Mouse (Mus musculus): ENCODE results near the gene Sec14l1. TPM values are rescaled to one million over a fixed set of nuclear protein-coding genes. Genes with fewer than 3 reads are reported as not detected.

The Sec14l1 gene
- total and polyA plus RNA-seq, 3 experiments: 42.0 to 55.9 TPM; not detected in 1

- TF ChIP-seq ZC3H11A (IDR thresholded peaks at IDR 0.05; ENCODE audit: low read depth, low read length) (peak; percentile 27; the same call in 1 of the 2 replicates), UBTF (IDR thresholded peaks at IDR 0.05; ENCODE audit: borderline replicate concordance, insufficient read depth, low read depth, low read length) (no peak), CHD2 (IDR thresholded peaks at IDR 0.05; ENCODE audit: low read length) (no peak), TBP (IDR thresholded peaks at IDR 0.05; ENCODE audit: low read depth, low read length) (no peak), GATA1 (IDR thresholded peaks at IDR 0.05; ENCODE audit: low read depth, low read length) (0 out of 2 replicates have a peak, but pooled peaks have one; percentile 17), RCOR1 (IDR thresholded peaks at IDR 0.05; ENCODE audit: low read depth, low read length) (peak; percentile 54; the same call in 1 of the 2 replicates), POLR2AphosphoS5 (IDR thresholded peaks at IDR 0.05; ENCODE audit: borderline replicate concordance, low read depth, low read length) (no peak), EP300 (IDR thresholded peaks at IDR 0.05; ENCODE audit: low read depth in 1 of 2, low read length in 2 of 2) (no peak), RAD21 (IDR thresholded peaks at IDR 0.05; ENCODE audit: low read depth, low read length) (peak; percentile 41), SMC3 (IDR thresholded peaks at IDR 0.05; ENCODE audit: low read depth, low read length) (peak; percentile 59), CHD1 (IDR thresholded peaks at IDR 0.05; ENCODE audit: low read depth, low read length) (no peak; the same call in 1 of the 2 replicates), JUND (IDR thresholded peaks at IDR 0.05; ENCODE audit: low read depth, low read length) (no peak), NELFE (IDR thresholded peaks at IDR 0.05; ENCODE audit: low read depth, low read length) (no peak; the same call in 1 of the 2 replicates), ZNF384 (IDR thresholded peaks at IDR 0.05; ENCODE audit: low read depth, low read length) (no peak), POLR2AphosphoS2 (IDR thresholded peaks at IDR 0.05; ENCODE audit: low read length) (no peak)
Observed at GRCm38 (mm10) chr11:117113377-117113776, 1.6 kb upstream of the Sec14l1 start (continued).

GRCm38 (mm10) chr11:117114231-117114591 lies 757 bp upstream of the Sec14l1 start:
- no peak for DNase-seq (ENCODE audit: low read depth, low spot score)
- Histone ChIP-seq H3K27ac (ENCODE audit: control insufficient read depth, low read depth, low read length) (peak overlapping the region; percentile 95), H3K9ac (ENCODE audit: control insufficient read depth, low read depth, low read length, poor library complexity, severe bottlenecking) (peak overlapping the region; percentile 70), H3K27me3 (ENCODE audit: control insufficient read depth in 1 of 2, insufficient read depth in 2 of 2, low read length in 2 of 2) (no peaks in the 10 kb centered on the region), H3K4me3 (ENCODE audit: control insufficient read depth in 1 of 2, insufficient read depth in 1 of 2, low read depth in 2 of 2, low read length in 2 of 2) (peak overlapping the region; percentile 51 to 58), H3K4me1 (ENCODE audit: control insufficient read depth in 1 of 2, insufficient read depth in 2 of 2, low read length in 2 of 2) (peaks cover 23 to 45% of the 10 kb centered on the region in 2 experiments), H3K36me3 (ENCODE audit: control insufficient read depth in 1 of 2, insufficient read depth in 2 of 2, low read length in 2 of 2) (peaks cover 0 to 49% of the 10 kb centered on the region in 2 experiments; a peak in 3 of 4 replicates), H3K9me3 (replicated peaks; ENCODE audit: insufficient read depth, low read length) (no peaks in the 10 kb centered on the region), H3K79me2 (ENCODE audit: control insufficient read depth, insufficient read depth, low read length, poor library complexity) (peaks cover 18% of the 10 kb centered on the region)
- TF ChIP-seq ETS1 (IDR thresholded peaks at IDR 0.05; ENCODE audit: low read depth, low read length): no peak
- TF ChIP-seq E2F4 (IDR thresholded peaks at IDR 0.05; ENCODE audit: borderline replicate concordance, low read depth, low read length): no peak
- TF ChIP-seq TCF12 (IDR thresholded peaks at IDR 0.05; ENCODE audit: low read depth, low read length): no peak
- no peak for TF ChIP-seq TAL1 (IDR thresholded peaks at IDR 0.05; ENCODE audit: low read length)
- TF ChIP-seq BHLHE40 (IDR thresholded peaks at IDR 0.05; ENCODE audit: borderline replicate concordance, low read depth, low read length): no peak
- TF ChIP-seq POLR2A (IDR thresholded peaks at IDR 0.05; ENCODE audit: control insufficient read depth in 1 of 2, insufficient read depth in 1 of 2, low read depth in 1 of 2, low read length in 2 of 2, poor library complexity in 1 of 2): no peak; a peak in 1 of 4 replicates
- TF ChIP-seq GATA1 (IDR thresholded peaks at IDR 0.05; ENCODE audit: low read depth, low read length): no peak
- no peak for TF ChIP-seq MXI1 (IDR thresholded peaks at IDR 0.05; ENCODE audit: low read depth, low read length)
- no peak for TF ChIP-seq UBTF (IDR thresholded peaks at IDR 0.05; ENCODE audit: borderline replicate concordance, insufficient read depth, low read depth, low read length)

All from MEL (cell line).